Mouse (Mus musculus) mouse trophoblast stem cell (cell line): ENCODE measurements around the gene Dse.

Source experiments
- in situ Hi-C, 2 experiments: fragments of 300-500 bp; cut with MseI, MboI; formaldehyde crosslinking; loops; 2 replicates in 1 of 2; 3 replicates in 1 of 2; pipeline ENCODE4 v1.15.1; 2025

Gene Dse

DNA sequence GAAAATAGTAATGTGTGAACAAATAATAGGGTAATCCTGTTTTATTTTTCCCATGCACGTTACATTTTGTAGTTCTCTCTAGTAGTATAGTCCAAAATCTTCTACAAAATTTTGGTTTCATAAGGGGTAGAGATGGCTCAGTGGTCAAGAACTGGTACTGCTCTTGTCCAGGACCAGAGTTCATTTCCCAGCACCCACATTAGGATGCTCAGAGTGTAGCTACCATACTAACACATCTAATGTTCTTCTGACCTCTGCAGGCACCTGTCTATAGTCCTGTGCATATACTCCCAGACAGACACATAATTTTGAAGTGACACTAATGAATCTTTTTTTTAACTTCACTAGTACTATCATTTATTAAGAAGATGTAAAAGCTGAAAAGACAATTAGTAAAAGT is 1.7 kb downstream of the Dse start:
- in situ Hi-C loops = no loop called here

DNA sequence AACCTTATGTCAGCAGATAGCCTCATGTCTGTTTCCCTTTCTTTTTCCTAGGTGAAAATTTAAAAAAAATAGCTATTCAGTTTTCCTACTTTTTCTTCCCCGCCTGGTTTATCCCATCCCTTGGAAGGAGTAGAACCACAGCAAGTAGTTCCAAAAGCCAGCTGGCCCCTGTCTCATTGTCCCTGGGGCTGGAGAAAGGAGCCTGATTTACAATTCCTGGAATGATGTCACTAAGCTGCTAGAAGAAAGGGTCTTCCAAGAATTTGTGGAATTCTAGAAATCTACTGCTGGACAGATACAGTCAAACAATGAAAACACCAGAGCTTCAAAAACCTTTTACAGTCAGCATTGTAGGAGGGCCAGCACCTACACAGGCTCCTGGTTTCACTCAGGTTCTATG is 6.8 kb downstream of the Dse start:
- in situ Hi-C loops = no loop called here

DNA sequence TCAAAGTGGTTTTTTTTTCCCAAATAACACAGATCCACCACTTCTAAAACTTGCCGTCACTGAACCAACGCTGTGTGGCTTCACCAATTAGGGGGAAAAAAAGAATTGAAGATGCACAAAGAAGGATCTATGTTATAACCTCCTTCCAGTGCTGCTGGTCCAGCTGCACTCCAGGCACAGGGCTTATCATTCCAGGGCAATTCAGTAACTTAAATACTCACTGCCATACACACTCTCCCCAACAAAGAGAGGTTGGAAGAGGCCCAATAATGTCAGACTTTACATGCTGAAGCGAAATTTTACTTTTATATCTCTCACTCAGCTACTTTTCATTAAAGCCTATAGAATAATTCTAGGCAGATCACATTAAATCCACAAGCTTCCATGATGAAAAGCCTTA is 8.9 kb downstream of the Dse start:
- in situ Hi-C loops = no loop called here

DNA sequence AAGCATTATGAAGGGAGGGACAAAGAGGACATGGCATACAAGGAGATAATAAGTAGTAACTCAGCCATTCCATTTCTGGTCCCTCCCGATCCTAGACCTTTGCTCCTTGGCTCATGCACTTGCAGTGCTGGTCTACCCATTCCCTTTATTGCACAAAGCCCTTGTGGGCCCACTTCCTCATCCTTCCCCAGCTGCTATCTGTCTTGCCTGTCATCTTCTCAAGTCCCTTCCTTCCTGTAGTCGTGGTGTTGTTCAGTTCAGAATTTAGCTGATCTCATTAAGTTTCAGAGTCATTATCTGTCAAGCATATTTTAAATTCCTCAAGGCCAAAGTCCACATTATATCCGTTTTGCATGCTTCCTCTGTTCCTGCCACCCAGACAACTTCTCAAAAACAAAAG is 9.5 kb downstream of the Dse start:
- in situ Hi-C loops = no loop called here

DNA sequence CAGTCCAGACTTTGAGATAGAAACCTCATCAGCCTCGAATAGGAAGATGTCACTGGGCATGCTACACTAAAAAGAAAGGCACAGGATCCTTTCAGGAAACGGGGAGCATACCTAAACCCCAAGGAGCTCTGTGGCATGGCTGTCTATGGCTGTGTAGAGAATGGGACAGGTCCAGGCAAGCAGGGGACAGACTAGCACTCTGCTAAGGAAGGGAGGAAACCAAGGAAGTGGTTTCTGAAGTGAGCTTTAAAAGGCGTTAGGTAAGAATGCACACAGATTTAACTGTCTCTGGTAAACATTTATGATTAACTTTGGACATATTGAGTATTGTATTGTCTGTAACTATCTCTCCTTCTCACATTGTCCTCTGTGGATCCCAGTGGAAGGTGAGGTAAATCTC is 10.2 kb downstream of the Dse start:
- in situ Hi-C loops = no loop called here

DNA sequence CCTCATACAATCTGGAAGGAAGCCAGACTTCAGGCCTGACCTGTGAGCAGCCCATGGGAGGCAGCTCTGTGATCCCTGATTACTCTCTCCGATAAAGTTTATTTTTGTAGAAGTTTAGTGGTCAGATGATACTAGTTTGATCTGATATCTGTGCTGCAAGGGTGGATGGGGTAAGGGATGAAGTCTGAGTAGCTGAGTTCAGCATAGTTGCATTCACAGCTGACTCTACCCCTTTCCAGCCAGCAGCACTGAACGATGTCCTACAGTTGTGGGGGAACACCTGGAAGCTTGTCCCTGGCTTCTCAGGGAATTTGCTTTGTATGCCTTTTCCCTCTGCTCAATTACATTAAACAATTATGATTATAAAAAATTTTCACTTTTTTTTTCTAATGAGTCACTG is 12.6 kb downstream of the Dse start:
- in situ Hi-C loops = no loop called here

DNA sequence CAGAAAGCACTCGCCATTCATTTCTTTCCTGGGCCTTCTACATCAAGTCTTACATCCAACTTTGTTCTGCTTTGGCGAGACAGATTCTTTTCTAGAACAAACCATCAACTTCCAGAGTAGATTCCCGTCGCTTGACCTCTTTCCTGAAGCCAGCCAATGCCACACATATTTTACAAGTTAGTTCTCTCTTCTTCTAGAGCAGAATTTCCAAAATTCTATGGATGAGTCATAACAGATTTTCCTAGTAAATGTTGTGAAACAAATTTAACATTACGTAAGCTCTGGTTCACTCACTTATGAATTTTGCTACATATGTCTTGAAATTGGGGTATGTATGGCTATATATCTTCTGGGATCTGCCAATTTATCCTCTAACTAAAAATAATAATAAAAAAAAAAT is 13.0 kb downstream of the Dse start:
- in situ Hi-C loops = no loop called here

DNA sequence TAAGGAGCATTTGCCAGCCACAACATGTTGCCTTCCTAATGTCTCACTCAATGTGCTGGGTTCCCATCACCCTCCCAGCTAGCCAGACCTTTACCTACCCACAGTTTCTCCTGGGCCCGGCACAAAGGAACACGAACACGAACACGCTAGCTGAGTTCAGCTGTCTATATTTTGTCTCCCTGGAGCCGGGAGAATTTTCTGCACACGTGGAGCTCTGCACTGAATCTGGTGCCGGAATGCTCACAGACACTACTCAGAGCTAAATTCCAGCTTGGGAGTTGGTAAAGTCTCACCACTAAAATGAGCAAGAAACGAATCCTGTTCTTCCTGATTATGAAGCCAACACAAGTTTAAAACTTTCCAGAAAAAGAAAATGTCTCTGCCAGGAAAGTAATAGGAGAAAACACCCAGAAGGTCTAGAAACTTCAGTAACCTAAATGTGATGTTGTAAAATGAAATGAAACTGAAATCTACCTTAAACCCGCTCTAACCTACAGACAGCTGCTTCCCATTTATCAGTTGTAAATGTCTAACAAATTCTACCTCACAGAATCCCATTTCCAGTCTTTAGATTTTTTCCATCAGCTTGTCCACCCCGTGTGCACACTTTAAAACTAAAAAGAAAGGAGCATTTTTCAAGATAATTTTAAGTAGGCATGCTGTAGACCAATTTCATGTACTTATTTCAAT is 20.8 kb downstream of the Dse start:
- in situ Hi-C loops = no loop called here

DNA sequence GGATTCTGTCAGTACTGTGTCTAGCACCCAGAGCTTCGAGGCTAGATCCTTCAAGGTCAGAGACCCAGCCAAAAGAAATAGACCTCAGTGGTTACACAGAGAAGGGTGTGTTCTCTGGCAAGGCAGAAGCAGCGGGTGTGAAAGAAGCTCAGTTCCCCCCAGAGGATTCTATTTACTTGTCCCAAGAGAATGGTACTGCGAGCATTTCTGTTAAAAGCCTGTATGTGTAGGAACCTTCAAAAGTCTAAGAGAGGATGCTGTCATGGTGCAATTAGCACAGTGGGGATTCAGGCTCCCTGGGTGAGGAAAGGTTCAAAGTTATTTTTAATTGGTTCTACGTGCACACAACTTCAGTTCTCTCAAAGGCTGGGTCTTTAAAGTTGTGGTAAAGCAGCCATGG is 22.0 kb downstream of the Dse start:
- in situ Hi-C loops = no loop called here

DNA sequence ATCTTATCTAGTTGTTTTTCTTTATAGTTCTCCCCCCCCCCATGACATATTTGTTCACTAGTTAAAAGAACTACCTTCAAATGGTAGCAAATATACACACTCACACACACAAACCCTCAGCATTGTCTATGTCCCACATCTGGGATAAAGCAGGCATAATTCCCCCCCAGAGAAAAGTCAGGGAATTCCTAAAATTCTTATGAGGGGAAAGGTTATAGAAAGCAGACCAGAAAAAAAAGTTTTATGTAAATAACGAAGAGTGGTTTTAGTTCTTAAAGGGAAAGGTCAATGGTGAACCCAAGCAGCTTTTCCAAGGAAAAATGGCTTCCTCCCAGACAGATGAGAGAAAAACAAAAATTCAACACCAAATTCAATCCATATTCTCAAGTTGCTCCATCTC is 22.6 kb downstream of the Dse start:
- in situ Hi-C loops = no loop called here

DNA sequence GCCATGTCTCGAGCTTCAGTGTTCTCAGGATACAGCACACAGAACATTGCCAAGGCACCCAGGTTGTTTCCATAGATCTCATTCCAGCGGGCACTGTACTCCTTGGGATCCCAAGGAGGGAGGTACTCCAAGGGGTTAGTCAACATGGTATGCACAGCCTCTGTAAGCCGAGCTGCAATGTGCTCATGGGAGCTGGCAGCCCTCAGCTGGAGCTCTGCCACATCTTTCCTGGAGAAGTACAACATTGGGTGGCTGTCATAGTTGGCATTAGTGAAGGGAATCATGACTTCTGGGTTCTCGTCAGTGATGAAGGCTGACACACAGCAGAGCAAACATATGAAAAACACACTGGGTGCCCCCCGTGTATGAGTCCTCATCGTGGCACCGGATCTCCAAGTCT is 23.8 kb downstream of the Dse start:
- in situ Hi-C loops = no loop called here

DNA sequence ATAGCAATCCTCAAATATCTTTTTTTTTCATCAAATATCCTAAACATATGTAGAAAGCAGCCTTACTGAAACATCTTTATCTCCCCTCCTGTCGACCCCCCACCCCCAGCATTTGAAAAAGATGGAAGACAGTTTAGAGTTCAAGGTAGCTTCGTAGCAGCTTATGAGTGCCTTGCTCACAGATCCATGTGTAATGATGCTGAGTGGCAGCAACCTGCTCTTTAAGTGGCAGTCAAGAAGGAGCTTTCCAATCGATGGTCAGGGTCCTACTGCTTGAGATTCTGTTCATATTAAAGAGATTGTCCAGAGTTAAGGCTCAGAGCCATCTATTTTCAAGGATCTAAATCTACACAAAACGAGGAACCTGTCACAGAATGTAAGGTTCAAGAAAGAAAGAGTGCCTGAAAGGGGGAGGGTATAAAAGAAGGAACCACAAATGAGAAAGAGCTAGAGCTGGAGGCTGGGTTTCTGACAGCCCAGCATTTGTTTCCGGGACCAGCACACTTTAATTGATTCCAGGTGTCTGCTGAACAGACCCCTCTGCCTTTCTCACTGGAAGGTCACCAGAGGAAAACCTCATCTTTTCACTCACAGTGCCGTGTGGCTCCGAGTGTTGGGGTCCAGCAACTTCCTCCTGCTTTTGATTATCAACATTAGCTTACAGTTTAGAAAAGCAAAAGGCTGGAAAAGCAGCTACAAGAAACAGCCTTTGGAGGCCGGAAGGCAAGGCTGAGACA is 31.5 kb downstream of the Dse start:
- in situ Hi-C loops = no loop called here

DNA sequence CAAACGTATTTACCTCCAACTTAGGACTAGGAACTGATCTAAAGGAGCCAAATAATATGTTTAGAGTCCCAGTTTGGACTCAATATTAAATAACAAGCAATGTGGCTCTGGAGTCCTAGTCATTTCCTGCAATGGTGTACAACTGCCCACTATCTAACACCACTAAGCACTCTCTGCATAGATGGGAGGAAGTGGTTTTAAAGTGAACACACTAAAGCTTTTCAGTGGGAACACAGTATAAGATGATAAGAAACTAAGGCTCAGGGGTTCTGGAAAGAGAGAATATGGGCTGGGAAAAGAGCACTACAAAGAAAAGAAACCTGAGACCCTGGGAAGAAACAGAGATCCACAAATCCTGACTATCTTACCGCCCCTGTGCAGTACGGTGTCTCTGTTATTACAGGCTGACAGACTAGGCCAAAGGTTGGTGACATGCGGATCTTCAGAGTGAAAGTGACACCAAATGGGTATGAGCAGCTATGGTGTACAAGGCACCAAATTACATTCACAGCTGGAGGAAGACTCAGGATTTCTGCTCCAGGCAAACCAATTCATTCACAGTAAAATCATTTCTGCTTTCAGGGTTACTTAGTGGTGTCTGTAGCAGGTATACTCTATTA is 34.7 kb downstream of the Dse start:
- in situ Hi-C loops = no loop called here

DNA sequence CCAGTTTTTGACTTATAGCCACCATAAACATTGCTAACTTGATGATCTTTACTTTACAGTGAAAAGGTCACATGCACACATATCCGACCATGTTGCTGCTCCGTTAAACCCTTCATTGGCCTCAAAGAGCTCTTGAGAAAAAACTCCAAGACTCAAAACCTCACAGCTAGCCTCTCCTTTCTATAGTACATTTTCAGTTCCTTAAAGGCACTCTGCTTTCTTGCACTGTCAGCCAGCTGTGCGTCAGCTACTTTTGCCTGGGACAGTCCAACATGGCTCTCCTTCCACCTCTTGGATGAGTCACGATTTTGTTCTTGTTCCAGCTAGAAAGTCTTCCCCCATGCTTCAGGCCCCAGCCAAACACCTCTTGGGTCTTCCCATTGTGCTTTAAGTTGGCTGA is 35.9 kb downstream of the Dse start:
- in situ Hi-C loops = no loop called here

DNA sequence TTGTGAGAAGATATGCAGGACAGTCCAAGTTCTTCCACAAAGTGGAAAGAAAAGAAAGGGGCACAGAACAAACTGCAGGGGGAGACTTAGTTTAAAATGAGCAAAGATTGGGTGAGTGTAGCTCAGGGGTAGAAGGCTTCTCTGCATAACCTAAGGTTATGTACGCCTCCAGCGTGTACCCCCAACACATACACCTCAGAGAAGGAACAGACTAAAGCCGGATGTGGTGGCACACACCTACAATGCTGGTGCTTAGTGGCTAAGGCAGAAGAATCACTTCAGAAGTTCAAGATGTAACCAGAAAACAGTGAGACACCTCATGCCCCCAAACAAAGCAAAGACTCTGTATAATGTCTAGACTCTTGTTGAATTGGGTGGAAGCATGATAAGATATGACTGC is 36.3 kb downstream of the Dse start:
- in situ Hi-C loops = no loop called here

DNA sequence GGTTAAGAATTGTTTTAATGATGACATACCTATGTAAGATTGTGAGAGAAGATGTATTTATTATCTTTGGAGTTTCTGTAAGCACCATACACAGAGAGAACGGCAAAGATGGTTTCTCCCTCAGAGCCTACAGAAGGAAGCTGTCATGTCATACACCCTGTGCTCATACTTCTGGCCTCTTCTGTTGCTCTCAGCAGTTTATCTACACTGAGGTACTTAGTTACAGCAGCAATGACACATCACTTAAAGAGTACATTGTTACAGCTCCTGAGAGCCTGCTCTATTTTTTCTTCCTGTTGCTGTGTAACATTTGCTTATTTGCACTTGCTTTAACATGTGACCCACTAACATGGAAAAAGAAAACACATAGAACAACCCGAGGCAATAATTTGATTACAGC is 40.5 kb downstream of the Dse start:
- in situ Hi-C loops = no loop called here

DNA sequence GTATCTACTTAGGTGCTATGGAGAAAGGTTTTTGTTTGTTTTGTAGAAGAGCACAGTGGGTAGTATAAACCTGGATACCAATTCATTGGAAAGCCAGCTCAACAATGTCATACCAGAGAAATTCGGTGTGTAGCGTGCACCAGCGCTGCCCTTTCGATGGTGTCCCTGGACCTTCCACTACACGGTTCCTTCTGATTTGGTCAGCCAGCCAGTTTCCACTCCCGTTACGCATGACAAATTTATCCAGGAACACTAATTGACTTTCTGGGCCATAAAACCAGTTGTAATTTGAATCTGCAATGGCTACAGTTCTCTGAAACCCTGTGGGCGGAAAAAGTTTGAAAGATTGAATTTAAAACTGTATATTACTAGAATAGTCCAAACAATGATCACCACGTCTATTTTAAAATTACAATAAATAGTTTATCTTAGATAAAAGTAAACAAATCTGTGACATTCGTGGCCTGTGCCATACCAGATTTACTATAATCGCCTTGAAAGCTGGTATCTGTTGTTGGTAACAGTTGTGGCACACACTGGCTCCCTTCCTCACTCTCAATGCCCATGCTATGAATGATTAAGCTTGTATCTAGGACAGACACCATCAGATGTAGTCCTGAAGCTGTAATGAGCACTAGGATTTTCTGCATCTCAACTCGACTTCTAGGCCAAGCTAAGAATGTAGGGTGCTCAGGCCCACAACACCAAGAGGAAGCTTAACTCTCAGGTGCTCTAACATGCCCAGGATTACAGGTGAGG is 51.5 kb downstream of the Dse start:
- in situ Hi-C loops = no loop called here

DNA sequence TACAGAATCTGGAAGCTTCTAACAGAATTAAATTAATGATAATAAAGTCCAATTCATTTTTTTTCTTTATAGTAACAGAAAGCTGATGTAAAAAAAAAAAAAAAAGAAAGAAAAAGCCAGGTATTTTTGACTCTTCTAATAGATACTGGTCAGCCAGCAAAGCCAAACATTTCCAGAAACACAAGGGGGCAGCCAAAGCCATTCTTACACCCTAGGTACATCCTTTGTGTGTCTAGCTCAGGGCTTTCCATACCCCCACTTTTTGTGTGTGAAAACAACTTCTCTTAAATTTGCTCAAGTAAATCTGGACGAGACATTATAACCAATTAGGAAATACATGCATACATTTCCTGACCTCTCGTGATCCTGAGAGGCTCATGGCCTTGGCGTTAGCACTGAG is 55.7 kb downstream of the Dse start:
- in situ Hi-C loops = no loop called here

DNA sequence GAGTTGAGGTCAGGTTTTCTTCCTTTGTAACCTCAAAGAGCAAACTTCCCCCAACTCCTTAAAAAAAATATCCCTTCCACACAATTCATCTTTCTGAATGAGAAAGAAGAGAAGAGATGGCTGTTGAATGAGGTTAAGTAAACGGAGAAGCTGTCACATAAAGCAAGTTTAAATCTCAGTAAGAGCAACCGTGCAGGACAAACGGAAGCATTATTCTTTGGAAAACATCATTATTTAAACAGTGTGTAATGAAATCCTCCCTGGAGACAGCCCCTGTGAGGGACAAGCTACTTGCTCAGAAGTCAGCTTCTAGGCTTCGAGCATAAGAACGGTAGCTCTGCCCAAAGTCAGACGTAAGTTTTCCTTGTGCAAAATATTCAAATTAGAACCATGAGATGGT is 57.1 kb downstream of the Dse start:
- in situ Hi-C loops = no loop called here

DNA sequence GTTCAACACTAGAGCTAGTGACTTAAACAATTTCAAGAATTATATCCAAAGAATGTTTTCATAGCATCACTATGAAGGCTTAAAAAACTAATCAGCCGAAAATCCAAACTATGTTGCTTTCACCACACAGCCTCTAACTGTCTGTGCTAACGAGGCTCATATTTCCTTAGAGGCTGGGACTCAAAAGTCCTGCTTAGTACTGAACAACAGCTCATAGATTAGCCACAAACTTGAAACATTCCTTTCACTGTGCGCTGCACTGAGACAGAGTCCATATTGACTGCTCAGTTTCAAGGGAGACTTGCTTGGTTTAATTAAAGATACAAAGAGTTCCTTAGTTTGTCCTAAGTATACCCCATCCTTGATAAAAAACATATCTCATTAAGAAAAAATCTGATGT is 57.7 kb downstream of the Dse start:
- in situ Hi-C loops = no loop called here

DNA sequence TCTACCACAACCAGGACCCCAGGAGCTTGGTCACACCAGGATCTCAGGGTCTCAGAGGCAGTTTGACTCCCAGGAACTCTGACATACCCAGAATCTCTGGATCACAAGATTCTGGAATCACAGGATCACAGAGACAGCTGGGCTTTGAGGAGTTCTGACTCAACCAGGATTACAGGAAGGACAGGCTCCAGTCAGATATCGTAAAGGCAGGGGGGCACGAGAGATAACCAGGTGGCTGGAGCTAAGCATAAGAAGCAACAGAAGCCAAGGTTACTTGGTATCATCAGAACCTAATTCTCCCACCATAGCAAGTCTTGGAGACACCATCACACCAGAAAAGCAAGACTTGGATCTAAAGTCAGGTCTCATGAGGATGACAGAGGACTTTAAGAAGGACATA is 65.8 kb downstream of the Dse start:
- in situ Hi-C loops = no loop called here

DNA sequence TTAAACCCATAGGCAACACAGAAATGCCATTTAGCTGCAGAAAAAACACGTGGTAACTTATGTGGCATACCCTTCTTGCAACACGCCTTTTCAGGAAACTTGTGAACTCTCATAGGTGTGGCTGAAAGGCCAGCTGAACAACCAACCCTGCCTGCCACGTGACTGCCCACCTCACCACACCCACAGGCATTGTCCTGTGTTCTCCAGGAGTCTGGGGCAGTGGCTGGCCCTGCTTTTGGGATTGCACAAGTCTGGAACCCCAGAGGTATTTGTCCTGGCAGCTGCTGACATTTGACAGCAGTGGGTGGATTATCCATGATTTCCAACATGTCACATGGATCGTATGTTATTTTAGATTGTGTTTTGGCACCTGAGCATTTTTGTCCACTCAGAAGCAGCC is 67.7 kb downstream of the Dse start:
- in situ Hi-C loops = no loop called here

DNA sequence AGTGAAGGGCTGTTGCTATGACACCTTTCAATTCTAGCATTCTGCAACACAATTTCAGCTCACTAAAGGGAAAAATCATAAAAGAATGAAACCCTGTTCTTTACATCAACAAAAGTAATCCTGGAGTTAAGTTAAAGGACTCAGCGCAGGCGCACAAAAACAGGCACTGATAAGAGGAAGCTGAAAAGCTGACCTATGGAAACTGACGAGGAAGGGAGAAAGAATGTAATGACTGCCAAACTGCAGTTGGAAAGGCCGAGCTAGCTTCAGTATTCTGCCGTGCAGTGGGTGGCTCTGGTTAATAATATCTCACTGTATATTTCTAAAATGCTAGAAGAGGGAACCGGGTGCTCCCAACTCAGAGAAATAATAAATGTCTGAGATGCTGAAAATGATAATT is 69.5 kb downstream of the Dse start:
- in situ Hi-C loops = no loop called here
